Mouse (Mus musculus) lung, postnatal 4 days (tissue): ENCODE data around the gene Adm2.

Source experiments
- DNase-seq, 2 experiments: peaks; one replicate each; pipeline ENCODE4 v3.0.0; 2021

The Adm2 gene

GRCm38 (mm10) chr15:89358784-89359183 is 36.3 kb downstream of the Adm2 start:
- no peak for DNase-seq

GRCm38 (mm10) chr15:89363051-89363450 is 40.5 kb downstream of the Adm2 start:
- peak in 1 of 2 experiments; percentile 38 for DNase-seq

- DNase-seq: no peak
Observed at GRCm38 (mm10) chr15:89365141-89365551, 42.6 kb downstream of the Adm2 start.

- DNase-seq: peak in 1 of 2 experiments; percentile 28
Observed at GRCm38 (mm10) chr15:89372068-89372467, 49.5 kb downstream of the Adm2 start.

- DNase-seq: peak in 1 of 2 experiments; percentile 12
Observed at GRCm38 (mm10) chr15:89372536-89372935, 50.0 kb downstream of the Adm2 start.

GRCm38 (mm10) chr15:89373027-89373761 is 50.7 kb downstream of the Adm2 start:
- DNase-seq: peak; percentile 89 to 91

GRCm38 (mm10) chr15:89373762-89374248 is 51.3 kb downstream of the Adm2 start, which contains the start of gene Sco2:
Sco2 (minus strand) TSS chr15:89373846.
- DNase-seq: peak; percentile 92 to 95
